Mouse (Mus musculus): ENCODE data around the gene Mthfd1l.

Mthfd1l gene

DNA sequence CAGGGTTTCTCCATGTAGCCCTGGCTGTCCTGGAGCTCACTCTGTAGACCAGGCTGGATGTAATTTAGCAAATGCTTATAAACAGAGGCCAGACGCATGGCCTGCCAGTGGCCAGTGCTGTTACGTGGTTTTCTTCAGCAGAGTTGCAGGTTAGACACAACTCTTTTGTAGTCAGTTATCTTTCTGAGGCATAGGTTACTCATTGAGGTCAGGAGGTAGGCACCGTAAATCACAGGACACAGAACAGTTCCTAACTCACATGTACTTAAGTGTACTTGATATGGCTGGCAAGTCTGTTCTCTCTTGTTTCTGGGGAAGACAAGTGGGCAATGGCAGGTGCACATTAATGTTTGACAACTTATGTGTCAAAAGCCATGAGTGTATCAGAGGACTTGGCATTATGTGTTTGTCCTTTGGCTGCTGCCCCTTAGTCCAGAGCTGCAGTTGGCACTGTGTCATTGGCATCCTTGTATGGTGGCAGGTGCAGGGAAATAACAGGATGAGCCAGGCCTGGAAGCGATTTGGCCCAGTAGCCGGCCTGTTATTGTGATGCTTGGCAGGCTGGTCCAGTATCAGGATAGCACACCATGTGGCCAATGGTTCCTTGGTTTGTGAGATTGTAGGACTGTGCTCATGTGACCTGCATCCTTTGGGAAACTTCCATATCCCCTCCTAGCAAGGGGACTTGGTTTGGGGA lies 6.0 kb downstream of the Mthfd1l start:
- no peak for DNase-seq

DNA sequence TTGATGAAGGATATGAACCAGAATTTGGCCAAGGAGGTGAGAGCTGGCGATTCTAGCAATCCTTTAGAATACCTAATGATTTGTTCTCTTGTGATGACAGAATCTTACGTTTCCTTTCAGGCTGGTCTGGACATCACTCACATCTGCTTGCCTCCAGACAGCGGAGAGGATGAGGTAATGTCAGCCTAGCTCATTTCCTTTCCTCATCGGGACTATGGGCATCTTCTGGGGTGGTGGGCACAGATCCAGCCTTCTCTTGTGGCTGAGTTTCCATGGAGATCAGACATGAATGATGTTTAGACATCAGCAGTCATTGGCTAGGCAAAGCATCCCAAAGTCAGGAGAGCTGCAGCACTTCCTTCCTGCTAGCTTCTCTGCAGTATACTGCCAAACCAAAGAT lies 7.3 kb downstream of the Mthfd1l start:
- DNase-seq, result no peak

DNA sequence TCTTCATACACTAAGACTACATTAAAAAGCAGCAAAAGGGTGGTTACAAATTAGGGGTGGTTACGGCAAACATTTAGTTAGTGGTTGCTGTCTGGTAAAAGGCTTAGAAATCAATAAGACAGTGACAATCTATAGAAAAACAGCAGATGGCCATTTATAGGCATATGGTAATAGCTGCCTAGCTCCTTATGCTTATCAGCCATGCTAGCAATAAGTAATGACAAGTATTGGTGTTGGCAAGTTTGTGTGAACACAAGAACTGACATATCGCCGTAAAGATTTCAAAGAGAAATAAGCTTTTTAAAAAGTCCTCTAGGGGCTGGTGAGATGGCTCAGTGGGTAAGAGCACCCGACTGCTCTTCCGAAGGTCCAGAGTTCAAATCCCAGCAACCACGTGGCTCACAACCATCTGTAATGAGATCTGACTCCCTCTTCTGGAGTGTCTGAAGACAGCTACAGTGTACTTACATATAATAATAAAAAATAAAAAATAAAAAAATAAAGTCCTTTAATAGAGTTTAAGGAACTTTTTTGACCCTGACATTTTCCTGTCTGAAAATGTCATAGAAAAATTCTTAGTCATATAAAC lies 17.5 kb downstream of the Mthfd1l start:
- DNase-seq, result no peak

- DNase-seq, result no peak
Measured at GRCm38 (mm10) chr10:3993365-3994102, 20.6 kb downstream of the Mthfd1l start.

DNA sequence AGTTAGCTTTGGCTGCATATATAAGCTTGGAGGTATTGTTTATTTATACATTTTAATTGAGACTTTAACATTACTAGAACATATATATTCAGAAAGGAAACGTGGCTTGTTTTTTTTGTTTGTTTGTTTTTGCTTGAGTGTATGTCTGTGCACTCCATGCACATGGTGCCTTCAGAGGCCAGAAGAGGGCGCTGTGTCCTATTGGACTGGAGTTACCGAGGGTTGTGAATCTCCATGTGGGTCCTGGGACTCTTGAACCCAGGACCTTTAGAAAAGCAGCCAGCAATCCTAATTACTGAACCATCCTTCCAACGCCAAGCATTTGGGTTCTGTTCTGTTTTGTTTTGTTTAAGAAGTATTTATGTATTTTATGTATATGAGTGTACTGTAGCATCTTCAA lies 22.4 kb downstream of the Mthfd1l start:
- peak; percentile 21 to 23 for DNase-seq

DNA sequence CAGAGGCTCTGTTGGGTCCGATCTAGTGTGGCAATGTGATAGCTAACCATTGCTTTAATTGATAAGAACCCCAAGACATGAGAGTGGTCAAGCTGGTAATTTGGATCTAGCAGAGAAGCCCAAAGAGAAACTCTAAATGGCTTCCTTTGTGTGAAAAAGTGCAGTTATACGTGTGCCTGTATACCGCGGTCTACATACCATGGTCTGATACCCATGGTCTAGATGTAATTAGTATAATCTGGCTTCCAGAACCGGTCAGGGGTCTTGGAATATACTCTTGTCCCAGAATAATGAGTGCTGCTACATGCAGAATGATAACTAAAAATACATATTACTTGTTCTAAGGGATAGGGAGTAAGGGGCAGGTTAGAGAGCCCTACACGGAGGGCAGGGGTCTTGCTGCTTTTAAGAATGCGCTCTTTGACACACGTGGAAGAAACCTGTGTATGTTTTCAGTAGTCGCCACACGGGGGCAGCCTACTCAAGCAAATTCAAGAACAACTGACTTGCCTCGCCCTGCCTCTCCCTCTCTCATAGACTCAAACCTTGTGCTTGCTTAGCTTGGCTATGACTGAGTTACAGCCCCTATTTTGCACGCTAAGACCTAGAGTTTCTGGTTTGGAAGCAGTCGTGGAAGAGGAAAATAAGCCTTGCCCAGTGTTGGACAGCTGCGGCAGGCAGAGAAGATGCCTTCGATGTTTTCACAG lies 23.4 kb downstream of the Mthfd1l start:
- peak; percentile 66 to 71 for DNase-seq

DNA sequence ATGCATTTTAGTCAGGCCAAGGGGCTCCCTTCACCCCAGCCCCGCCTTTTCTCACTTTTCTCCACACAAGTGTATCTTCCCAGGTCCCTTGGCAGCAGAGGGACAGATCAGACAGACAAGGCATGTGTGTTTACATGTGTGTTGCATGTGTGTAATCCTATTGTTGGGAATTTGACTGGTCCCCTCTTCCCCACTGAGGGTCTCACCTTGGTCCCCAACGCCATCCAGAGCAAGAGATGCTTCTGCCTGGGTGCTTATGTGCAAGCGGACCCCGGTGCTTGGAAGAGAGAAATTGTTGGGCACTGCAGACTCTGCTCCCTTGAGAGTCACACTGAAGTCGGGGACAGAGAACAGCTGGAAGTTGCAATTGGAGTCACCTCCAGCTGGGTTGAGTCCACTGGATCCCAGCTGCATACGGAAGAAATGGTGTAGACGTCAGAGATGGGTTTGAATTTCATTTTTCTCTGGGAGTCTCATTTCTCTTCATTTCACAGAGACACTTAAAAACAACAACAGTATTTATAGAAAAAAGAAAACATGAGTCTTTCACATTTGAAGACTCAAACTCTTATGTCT lies 25.0 kb downstream of the Mthfd1l start:
- no peak for DNase-seq

- DNase-seq, result no peak
Measured at GRCm38 (mm10) chr10:4002711-4003110, 29.8 kb downstream of the Mthfd1l start.

DNA sequence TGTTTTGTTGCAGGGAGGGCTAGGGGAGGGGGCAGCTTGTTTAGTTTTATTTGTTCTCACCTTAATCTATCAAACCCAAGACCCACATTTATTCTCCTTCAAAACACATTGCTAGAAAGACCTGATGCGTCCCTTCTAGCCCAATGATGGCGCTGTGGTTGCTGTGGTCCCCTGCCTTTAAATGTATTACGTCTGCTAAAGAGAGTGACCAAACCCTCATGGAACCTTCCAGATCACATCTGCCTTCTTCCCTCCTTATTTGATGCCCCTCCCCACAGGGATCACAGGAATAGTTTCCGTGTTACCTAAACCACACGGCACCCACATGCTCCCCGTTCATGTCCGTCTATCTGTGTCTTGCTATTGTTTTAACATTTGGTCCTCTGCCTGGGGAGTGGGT lies 32.3 kb downstream of the Mthfd1l start:
- no peak for DNase-seq

- DNase-seq, result no peak
Measured at GRCm38 (mm10) chr10:4006296-4007015, 33.5 kb downstream of the Mthfd1l start.

GRCm38 (mm10) chr10:4022628-4023303 lies 49.8 kb downstream of the Mthfd1l start:
- DNase-seq, result no peak

DNA sequence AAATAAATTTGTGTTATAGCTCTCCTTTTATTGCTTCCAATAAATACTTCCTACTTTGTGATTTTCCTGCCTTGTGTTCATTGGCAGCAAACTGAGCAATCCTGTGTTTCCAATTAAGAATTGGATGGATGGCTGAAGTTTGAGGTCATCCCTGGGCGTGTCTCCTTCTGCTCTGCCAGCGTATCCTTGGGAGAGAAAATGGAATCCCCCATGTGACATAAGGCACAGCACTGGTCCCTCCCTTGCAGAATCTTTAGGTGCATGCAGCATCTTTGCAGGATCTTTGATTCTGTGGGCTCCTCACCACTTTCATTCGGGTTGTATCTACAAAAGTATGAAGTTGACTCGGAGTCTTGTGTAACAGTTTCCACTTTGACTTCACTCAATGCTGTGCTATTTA lies 53.7 kb downstream of the Mthfd1l start:
- no peak for DNase-seq

- no peak for DNase-seq
Measured at GRCm38 (mm10) chr10:4027466-4027865, 54.5 kb downstream of the Mthfd1l start.

- DNase-seq, result no peak
Measured at GRCm38 (mm10) chr10:4028851-4029442, 56.0 kb downstream of the Mthfd1l start.

- no peak for DNase-seq
Measured at GRCm38 (mm10) chr10:4033761-4034160, 60.8 kb downstream of the Mthfd1l start.

DNA sequence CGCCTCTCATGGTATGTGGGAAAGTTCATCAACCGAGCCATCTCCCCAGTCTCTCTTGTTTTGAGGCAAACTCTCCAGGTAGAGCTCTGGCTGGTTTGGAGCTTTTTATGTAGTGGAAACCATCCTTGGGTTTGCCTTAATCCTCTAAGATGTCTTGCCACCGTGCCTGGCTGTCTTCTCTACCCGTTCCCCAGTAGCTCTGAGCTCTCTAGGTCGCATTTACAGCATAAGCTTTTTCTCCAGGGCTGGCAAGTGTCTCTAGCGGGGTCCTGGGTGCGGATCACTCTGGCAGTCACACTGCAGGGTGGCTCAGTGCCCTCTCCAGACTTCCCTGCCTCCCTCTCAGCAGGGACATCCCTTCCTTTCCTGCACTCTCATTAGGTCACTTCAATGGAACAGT lies 63.6 kb downstream of the Mthfd1l start:
- no peak for DNase-seq

DNA sequence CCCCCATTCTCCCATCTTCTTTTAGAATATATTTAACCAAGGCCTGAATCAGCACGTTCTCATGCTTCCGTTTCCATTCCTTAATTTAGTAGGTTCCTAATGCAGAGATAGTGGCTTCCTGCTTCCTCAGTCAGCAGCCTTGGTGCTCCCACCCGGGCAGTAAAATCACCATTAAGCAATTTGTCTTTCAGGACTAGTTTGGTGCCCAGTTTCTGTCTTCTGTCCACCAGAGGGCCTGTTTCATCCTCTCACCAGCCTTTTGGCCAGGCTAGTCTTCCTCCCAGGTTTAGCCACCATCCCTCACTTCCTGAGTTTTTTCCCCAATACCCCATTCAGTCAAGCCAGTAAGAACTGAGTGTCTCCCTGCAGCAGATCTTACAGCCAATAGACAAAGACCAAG lies 64.1 kb downstream of the Mthfd1l start:
- no peak for DNase-seq

DNA sequence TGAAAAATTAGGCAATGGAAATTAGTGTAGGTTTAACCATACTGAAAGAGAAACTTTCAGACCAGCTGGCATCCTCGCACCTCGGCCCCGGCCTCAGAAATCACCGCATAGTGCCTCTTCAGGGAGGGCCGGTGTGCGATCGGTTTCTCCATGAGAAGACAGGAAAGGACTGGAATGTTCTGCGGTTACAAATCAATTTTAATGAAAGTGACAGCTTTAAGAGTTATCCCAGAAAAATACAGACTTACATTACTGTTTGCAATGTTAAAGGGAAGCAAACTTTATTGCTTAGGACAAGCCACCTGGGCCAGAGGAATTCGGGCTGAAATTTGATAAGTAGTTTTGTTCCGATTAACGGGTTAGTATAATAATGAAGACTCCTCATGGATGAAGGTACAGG lies 65.7 kb downstream of the Mthfd1l start:
- no peak for DNase-seq

GRCm38 (mm10) chr10:4041691-4042090 lies 68.8 kb downstream of the Mthfd1l start:
- DNase-seq, result peak; percentile 28 to 48

DNA sequence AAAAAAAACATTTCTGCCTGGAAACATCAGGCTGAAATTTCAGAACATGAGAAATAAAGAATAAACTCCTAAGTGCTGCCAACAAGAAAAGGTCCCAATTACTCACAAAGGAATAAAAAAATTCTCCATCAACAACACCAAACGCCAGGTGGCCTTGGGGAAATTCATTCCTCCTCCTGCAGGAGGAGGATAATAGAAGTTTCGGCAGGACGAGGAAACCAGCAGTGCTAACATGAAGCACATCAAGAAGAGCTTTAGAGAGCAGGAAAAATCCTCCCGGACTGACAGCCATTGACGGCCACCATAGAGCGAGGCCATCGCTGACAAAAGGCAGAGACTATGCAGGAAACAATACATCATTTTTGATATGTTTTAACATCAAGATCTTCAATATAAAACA lies 71.5 kb downstream of the Mthfd1l start:
- no peak for DNase-seq

GRCm38 (mm10) chr10:4046496-4046895 lies 73.6 kb downstream of the Mthfd1l start:
- DNase-seq, result no peak

DNA sequence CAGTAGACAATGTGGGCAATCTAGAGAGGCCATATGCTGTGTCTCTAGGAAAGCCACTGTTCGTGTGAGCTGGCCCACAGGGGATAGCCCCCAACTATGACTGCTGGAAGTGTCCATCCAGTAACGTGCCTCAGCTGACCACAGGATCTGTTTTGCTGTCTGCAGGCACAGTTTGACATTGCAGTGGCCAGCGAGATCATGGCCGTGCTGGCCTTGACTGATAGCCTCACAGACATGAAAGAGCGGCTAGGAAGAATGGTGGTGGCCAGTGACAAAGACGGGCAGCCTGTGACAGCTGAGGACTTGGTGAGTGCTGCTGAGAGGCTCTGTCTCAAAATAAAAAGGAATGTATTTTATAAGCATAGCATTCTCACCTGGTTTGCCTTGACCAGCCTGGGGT lies 74.7 kb downstream of the Mthfd1l start:
- DNase-seq, result no peak

All from B cell, adult 2 months (primary cell).